Mouse (Mus musculus) heart, embryonic 10.5 days (tissue): ENCODE data around the gene Sptb. TPM values are rescaled to one million over a fixed set of nuclear protein-coding genes. Genes with fewer than 3 reads are reported as not detected.

Experiments used
- DNase-seq: peaks from one replicate; pipeline ENCODE4 v3.0.0-alpha.2; 2017; ENCODE audit warnings: low spot score
- H3K27ac ChIP-seq: fragments of 300-500 bp; sonication (generic); 2 replicates; pipeline ENCODE4 v1.5.1; 2016; ENCODE audit warnings: mild to moderate bottlenecking
- H3K27me3 ChIP-seq: fragments of 300-500 bp; sonication (generic); 2 replicates; pipeline ENCODE4 v1.6.1; 2016; ENCODE audit warnings: mild to moderate bottlenecking; ENCODE audit not compliant: poor library complexity, insufficient read depth, severe bottlenecking
- H3K36me3 ChIP-seq: fragments of 300-500 bp; sonication (generic); 2 replicates; pipeline ENCODE4 v1.6.1; 2016; ENCODE audit warnings: mild to moderate bottlenecking, moderate library complexity
- H3K4me1 ChIP-seq: fragments of 300-500 bp; sonication (generic); 2 replicates; pipeline ENCODE4 v1.6.1; 2016; ENCODE audit warnings: mild to moderate bottlenecking
- H3K4me3 ChIP-seq: fragments of 300-500 bp; sonication (generic); 2 replicates; pipeline ENCODE4 v1.5.1; 2016; ENCODE audit warnings: mild to moderate bottlenecking, moderate library complexity
- H3K9me3 ChIP-seq: fragments of 300-500 bp; sonication (generic); 2 replicates; pipeline ENCODE4 v1.6.1; 2016; ENCODE audit warnings: mild to moderate bottlenecking, moderate library complexity
- WGBS: fragments of 180-500 bp; shearing (Covaris S2); methylation state at CpG from one replicate; pipeline ENCODE4 v1.1.7; 2016; 5-methylcytosine and 5-hydroxymethylcytosine counted together
- polyA plus RNA-seq: library from polyadenylated mRNA; unstranded; fragments of >200 nt; fragmentation: Nextera tagmentation; extraction: Ambion mirVana; gene quantifications from 2 replicates; pipeline ENCODE4 v1.2.1, GENCODE M21; 2016

The Sptb gene
- polyA plus RNA-seq, 1 experiment from 2014 or later = 11.5 TPM

GRCm38 (mm10) chr12:76554871-76555386 lies 155.4 kb downstream of the Sptb start:
- Histone ChIP-seq H3K27ac (no peak overlapping the region), H3K4me3 (no peak overlapping the region), H3K9me3 (no peaks in the 10 kb centered on the region), H3K36me3 (peaks cover 2% of the 10 kb centered on the region), H3K27me3 (no peaks in the 10 kb centered on the region), H3K4me1 (peaks cover 61% of the 10 kb centered on the region)
- WGBS = 86% methylated on average over 3 of the region's 3 CpGs
- DNase-seq = no peak

DNA sequence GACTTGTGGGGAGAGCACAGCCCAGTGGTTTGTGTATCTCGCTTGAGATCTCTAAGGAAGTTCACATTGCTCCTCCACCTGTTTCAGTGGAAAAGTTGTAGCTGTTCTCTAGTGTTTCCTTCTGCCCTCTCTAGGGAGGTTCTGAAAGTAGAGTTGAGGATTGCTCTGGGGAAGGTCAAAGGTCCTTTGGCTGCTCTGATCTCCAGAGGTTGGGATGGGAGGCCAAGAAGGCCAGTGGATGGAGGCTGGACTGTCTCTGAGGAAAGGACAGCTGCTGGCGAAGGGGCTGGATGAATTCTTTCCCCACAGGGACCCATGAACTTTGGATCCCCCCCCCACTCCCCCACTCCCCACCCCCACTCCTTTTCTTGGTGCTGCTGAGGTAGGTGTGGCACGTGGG lies 156.0 kb downstream of the Sptb start:
- Histone ChIP-seq H3K27me3 (no peaks in the 10 kb centered on the region), H3K9me3 (no peaks in the 10 kb centered on the region), H3K4me1 (peaks cover 66% of the 10 kb centered on the region), H3K4me3 (no peak overlapping the region), H3K27ac (no peak overlapping the region; the same call in 1 of the 2 replicates), H3K36me3 (no peaks in the 10 kb centered on the region)
- 90% methylated on average over 3 of the region's 3 CpGs for WGBS
- DNase-seq = no peak

- Histone ChIP-seq H3K9me3 (no peaks in the 10 kb centered on the region), H3K27ac (peak overlapping the region; percentile 47), H3K4me3 (no peak overlapping the region), H3K36me3 (no peaks in the 10 kb centered on the region), H3K4me1 (peaks cover 70% of the 10 kb centered on the region), H3K27me3 (no peaks in the 10 kb centered on the region)
- DNase-seq = no peak
- WGBS = 73% methylated on average over 7 of the region's 7 CpGs
Observed at GRCm38 (mm10) chr12:76553917-76554316, 156.4 kb downstream of the Sptb start.

- peaks cover 80% of the 10 kb centered on the region for H3K4me1 ChIP-seq
- H3K9me3 ChIP-seq = no peaks in the 10 kb centered on the region
- H3K4me3 ChIP-seq = no peak overlapping the region
- 86% methylated on average over 4 of the region's 4 CpGs for WGBS
- no peaks in the 10 kb centered on the region for H3K36me3 ChIP-seq
- H3K27me3 ChIP-seq = peaks cover under 1% of the 10 kb centered on the region; the same call in 1 of the 2 replicates
- H3K27ac ChIP-seq = no peak overlapping the region
- DNase-seq = no peak
Observed at GRCm38 (mm10) chr12:76552958-76553357, 157.4 kb downstream of the Sptb start.

DNA sequence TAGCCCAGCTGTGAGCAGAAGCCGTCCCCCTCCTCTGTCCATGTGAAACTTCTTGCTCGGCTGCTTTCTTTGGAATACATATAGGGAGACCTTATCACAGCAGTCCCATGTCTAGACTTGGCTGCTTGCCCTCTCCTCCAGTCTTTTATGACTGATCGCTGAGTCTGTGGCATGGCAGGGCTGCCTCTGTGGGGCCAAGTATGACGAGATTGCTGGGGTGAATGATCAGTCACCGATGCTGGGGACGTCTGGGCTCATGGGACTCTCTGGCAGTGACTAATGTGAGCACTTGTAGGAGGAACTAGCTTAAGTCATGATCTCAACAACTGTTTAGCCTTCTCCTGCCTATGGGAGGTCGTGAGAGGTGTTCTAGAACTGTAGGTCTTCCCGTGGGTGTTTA lies 158.0 kb downstream of the Sptb start:
- Histone ChIP-seq H3K36me3 (no peaks in the 10 kb centered on the region), H3K27ac (peak overlapping the region; percentile 53), H3K9me3 (no peaks in the 10 kb centered on the region), H3K27me3 (peaks cover 7% of the 10 kb centered on the region), H3K4me3 (no peak overlapping the region), H3K4me1 (peaks cover 83% of the 10 kb centered on the region)
- peak; percentile 81 for DNase-seq
- 44% methylated on average over 8 of the region's 8 CpGs for WGBS

- Histone ChIP-seq H3K9me3 (no peaks in the 10 kb centered on the region), H3K27me3 (peaks cover 15% of the 10 kb centered on the region), H3K4me3 (no peak overlapping the region), H3K27ac (no peak overlapping the region), H3K36me3 (no peaks in the 10 kb centered on the region), H3K4me1 (peaks cover 76% of the 10 kb centered on the region)
- WGBS = 57% methylated on average over 3 of the region's 3 CpGs
- no peak for DNase-seq
Observed at GRCm38 (mm10) chr12:76549203-76549602, 161.1 kb downstream of the Sptb start.

GRCm38 (mm10) chr12:76548082-76548423 lies 162.3 kb downstream of the Sptb start:
- DNase-seq = no peak
- Histone ChIP-seq H3K4me1 (peaks cover 69% of the 10 kb centered on the region), H3K9me3 (no peaks in the 10 kb centered on the region), H3K36me3 (no peaks in the 10 kb centered on the region), H3K27me3 (peaks cover 15% of the 10 kb centered on the region), H3K4me3 (no peak overlapping the region; the same call in 1 of the 2 replicates), H3K27ac (peak overlapping the region; percentile 74; the same call in 1 of the 2 replicates)
- WGBS = 19% methylated on average over 7 of the region's 7 CpGs

DNA sequence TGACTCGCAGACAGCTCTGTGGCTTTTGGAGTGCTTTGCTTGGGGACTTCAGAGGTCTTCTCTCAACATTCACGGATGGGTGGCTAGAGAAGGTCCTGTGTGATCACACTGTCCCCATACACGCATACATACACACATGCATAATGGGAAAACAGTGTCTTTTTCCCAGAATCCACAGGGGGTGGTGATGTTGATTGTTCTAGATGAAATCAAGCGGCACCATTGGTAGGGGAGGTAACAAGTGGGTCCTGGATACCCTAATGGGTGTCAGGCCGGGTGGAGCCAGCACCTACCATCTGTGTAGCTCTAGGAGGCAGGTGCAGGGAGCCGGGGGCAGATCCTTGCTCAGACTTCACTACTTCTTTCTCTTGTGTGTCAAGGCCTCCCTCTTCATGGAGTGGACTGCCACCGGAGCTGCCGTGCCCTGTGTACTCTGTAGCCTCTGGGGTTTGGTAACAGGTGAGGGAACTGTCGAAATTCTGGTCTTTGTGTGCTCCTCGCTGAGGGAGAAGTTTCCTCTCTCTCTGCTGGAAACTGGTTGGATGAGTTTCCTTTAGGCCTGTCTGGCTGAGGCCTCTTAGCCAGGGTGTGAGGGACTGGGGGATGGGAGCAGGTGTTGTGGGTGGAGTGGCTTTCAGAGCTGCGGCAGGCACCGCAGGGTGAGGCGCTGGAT lies 162.8 kb downstream of the Sptb start:
- H3K4me3 ChIP-seq = peak overlapping the region; percentile 46
- peaks cover 15% of the 10 kb centered on the region for H3K27me3 ChIP-seq
- H3K9me3 ChIP-seq = no peaks in the 10 kb centered on the region
- DNase-seq = no peak
- whole genome bisulfite sequencing = 29% methylated on average over 13 of the region's 13 CpGs
- H3K4me1 ChIP-seq = peaks cover 67% of the 10 kb centered on the region
- peak overlapping the region; percentile 74 for H3K27ac ChIP-seq
- no peaks in the 10 kb centered on the region for H3K36me3 ChIP-seq

DNA sequence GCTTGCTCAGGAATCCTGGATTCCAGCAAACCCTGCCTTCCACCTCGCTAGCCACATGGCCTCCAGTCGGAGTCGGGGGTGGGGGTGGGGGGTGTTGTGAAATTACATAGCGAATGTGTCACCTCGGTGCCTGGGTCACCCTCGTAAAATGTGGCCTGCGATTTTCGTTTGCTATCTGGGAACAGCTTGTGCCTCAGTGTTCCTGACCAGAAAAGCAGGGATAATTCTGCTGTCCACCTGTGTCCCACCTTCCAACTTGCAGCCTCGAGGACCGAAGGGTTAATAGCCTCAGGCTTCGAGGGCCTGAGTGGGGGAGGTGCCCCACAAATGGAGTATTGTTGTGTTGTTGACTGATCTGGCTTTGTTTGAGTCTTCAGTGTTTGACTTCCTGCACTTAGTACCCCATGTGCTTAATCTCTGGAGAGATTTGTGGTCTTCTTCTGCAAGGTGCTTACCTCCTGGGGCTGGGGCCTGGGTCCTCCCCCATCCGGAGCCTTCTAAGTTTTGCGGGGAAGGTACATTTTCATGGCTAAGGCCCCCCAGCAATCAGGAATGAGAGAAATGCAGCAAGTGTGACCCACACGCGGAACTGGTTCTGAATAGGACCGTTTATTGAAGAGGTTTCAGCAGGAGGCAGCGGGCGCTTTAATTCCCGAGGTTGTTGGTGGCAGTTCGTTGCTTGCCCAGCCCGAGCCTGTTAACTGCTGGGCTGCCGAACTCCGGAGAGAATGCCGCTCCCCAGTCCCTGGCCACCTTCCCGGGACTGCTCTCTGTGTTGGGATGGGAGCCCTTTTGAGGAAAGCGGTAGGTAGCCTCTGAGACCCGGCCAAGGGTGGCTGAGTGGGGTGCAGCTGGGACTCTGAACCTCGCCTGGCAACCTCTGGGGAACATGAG lies 163.7 kb downstream of the Sptb start:
- Histone ChIP-seq H3K27me3 (peaks cover 15% of the 10 kb centered on the region), H3K4me1 (peaks cover 58% of the 10 kb centered on the region), H3K27ac (peak overlapping the region; percentile 74), H3K36me3 (no peaks in the 10 kb centered on the region), H3K4me3 (peak overlapping the region; percentile 46), H3K9me3 (no peaks in the 10 kb centered on the region)
- WGBS = 8% methylated on average over 28 of the region's 28 CpGs
- DNase-seq = no peak

DNA sequence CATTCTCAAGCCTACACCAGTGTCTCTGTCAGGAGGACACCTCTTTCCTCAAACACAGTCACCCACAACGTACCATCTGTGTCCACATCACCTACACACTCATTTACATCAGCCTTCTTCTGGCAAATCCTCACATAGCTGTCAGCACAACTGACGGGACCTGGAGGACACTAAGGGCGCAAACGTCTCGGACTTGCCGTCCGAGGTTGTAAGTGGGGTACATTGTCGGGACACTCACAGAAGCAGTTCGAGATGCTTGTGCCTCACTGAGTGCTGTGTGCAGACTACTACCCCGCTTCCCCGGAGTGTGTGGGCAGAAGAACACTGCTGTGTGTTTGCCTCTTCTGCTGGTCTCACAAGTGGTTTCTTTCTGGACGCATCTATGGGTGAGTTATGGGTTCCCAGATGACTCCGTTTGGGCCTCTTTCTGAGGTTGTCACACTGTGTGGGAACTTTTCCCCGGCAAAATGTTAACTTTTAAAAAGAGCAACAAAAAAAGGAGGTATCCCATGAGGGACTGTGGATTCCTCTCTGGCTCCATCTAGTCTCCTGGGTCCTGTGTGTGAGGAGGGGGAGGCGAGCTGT lies 164.5 kb downstream of the Sptb start:
- H3K4me1 ChIP-seq = peaks cover 55% of the 10 kb centered on the region
- peak overlapping the region; percentile 74; the same call in 1 of the 2 replicates for H3K27ac ChIP-seq
- peak overlapping the region; percentile 46; the same call in 1 of the 2 replicates for H3K4me3 ChIP-seq
- H3K27me3 ChIP-seq = peaks cover 15% of the 10 kb centered on the region
- no peaks in the 10 kb centered on the region for H3K36me3 ChIP-seq
- WGBS = 30% methylated on average over 15 of the region's 15 CpGs
- no peaks in the 10 kb centered on the region for H3K9me3 ChIP-seq
- no peak for DNase-seq

DNA sequence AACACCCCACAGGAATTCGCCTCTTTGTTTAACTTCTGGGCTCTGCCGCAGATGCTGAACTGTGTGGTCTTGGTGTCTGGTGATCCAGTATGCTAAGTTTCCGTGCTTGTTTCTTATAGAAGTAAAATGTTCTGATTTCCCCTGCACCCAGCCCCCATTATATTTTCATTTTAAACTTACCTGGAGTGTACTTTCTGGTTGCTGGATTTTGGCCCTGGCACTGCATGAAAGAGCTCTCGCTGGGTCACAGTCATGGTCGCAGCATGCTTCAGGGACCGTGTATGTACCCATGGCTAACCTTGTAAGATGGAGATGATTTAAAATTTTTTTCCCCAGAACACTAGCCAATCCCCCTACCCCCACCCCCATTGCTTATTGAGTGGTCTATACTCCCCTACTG lies 168.5 kb downstream of the Sptb start:
- 77% methylated on average over 6 of the region's 6 CpGs for WGBS
- H3K4me1 ChIP-seq = peaks cover 34% of the 10 kb centered on the region
- DNase-seq = no peak
- H3K4me3 ChIP-seq = no peak overlapping the region
- H3K27ac ChIP-seq = no peak overlapping the region
- H3K36me3 ChIP-seq = peaks cover 3% of the 10 kb centered on the region; the same call in 1 of the 2 replicates
- H3K9me3 ChIP-seq = no peaks in the 10 kb centered on the region
- peaks cover 4% of the 10 kb centered on the region for H3K27me3 ChIP-seq

- Histone ChIP-seq H3K27me3 (peaks cover 1% of the 10 kb centered on the region; the same call in 1 of the 2 replicates), H3K36me3 (peaks cover 3% of the 10 kb centered on the region; the same call in 1 of the 2 replicates), H3K4me1 (peaks cover 34% of the 10 kb centered on the region), H3K4me3 (no peak overlapping the region), H3K27ac (no peak overlapping the region), H3K9me3 (no peaks in the 10 kb centered on the region)
- 42% methylated on average over 8 of the region's 8 CpGs for WGBS
- no peak for DNase-seq
Observed at GRCm38 (mm10) chr12:76541475-76541874, 168.9 kb downstream of the Sptb start.
